Mouse (Mus musculus) frontal cortex, adult (tissue): Measurements from ENCODE around the gene Rab42.

Source experiments
- ATAC-seq: cut with Nextera tagmentation; 2 replicates; pipeline ENCODE4 v1.9.2; 2017; ENCODE audit warnings: mild to moderate bottlenecking, moderate library complexity, mixed read lengths; ENCODE audit not compliant: low TSS enrichment

Rab42 gene

GRCm38 (mm10) chr4:132273166-132273565 is 30.0 kb downstream of the Rab42 start:
- no peak for ATAC-seq

DNA sequence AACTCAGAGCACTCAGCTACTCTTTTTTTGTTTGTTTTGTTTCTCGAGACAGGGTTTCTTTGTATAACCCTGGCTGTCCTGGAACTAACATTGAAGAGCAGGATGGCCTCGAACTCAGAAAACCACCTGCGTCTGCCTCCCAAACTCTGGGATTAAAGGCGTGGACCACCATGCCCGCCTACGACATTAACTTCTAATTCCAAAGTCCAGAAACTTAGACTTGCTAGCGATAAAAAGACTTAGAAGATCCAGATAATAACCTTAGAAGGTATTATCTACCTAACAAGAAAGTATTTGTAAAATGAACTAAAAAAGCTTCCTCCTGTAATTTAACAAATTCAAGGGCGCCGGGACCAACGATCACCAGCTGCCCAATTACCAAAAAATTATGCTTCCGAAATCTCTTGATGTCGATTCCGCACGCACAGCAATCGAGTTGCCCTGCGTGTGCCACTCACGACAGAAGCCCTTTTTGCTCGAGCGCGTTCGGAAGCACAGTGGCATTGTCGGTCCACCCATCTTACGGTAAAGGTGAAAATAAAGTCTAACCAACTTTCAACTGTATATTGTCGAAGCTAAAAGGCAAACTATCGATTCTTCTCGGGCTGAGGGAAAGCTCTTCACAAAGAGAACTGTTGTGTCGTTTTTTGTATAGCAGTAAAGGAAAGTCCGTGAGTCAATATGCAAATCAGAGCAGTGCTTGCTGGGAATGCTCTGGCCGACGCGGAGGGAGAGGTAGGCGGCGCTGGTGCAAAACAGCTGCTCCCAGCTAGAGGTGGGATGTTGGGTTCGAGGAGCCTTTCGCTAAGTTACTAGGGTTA is 33.2 kb downstream of the Rab42 start:
- peak; percentile 56 for ATAC-seq

DNA sequence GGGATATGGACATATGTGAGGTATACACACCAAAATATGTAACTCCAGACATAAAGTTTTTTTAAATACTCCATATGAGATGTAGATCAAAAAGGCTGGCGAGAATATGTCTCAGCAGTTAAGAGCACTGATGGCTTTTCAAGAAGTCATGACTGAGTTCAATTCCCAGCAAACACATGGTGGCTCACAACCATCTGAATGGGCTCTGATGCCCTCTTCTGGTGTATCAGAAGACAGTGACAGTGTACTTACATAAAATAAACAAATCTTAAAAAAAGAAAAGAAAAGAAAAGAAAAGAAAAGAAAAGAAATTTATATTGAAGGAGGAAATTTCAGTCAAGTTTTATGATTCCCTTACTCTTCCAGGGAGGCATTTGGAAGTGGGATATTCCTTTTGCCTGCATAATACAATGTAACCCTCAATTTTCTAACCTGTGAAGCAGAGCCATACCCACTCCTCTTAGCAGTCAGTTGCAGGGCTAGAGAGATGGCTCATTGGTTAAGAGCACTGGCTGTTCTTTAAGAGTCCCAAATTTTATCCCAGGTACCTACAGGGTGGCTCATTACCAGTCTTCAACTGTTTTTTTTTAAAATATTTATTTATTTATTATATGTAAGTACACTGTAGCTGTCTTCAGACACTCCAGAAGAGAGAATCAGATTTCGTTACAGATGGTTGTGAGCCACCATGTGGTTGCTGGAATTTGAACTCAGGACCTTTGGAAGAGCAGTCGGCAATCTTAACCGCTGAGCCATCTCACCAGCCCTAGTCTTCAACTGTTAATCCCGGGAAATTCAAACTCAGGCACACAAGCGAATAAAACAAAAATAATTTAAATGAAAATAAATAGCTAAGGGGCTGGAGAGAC is 34.1 kb downstream of the Rab42 start:
- no peak for ATAC-seq

- ATAC-seq: peak; percentile 47; the same call in 1 of the 2 replicates
These were observed 36.3 kb downstream of the Rab42 start for GRCm38 (mm10) chr4:132266835-132267349.

GRCm38 (mm10) chr4:132263313-132263712 is 39.9 kb downstream of the Rab42 start:
- ATAC-seq: no peak

- no peak for ATAC-seq
These were observed 40.9 kb downstream of the Rab42 start for GRCm38 (mm10) chr4:132262358-132262616.

- ATAC-seq: peak; percentile 86
These were observed 41.4 kb downstream of the Rab42 start, which contains the start of gene Gmeb1 for GRCm38 (mm10) chr4:132261514-132262357. TSS of gene Gmeb1 (minus strand) at chr4:132261602.

GRCm38 (mm10) chr4:132260404-132261379 is 42.5 kb downstream of the Rab42 start:
- peak; percentile 56; the same call in 1 of the 2 replicates for ATAC-seq

GRCm38 (mm10) chr4:132259248-132259647 is 43.9 kb downstream of the Rab42 start:
- no peak for ATAC-seq

DNA sequence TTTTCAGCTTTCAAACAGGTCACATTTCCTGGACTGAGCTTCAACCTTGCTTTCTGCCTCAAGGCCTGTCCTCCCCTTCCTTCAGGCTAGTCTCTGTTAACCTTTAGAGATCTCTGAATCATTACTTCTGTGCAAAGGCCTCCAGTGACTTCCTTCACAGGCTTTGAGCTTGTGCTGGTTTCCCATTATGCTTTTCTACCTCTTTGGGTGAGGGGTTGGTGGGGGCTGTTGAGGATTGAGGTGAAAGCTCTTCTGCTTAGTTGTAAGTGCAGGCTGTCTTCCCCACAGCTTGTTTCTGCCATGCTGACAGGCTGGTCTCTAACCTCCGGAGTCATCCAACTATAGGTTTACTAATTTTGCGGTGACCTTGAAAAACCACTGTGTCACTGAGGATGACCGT is 46.8 kb downstream of the Rab42 start:
- ATAC-seq: no peak

DNA sequence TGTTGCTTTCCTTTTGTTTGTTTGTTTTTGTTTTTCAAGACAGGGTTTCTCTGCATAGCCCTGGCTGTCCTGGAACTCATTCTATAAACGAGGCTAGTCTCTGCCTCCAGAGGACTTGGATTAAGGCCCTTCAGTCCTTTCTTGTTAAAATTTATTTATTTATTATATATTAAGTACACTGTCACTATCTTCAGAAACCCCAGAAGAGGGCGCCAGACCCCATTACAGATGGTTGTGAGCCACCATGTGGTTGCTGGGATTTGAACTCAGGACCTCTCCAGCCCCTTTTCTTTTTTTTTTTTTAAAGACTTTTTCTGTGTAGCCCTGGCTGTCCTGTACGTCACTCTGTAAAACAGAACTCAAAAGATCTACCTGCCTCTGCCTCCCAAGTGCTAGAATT is 48.2 kb downstream of the Rab42 start:
- no peak for ATAC-seq

- ATAC-seq: no peak
These were observed 49.6 kb downstream of the Rab42 start for GRCm38 (mm10) chr4:132253622-132254021.

GRCm38 (mm10) chr4:132253128-132253527 is 50.1 kb downstream of the Rab42 start:
- no peak for ATAC-seq
